Mouse (Mus musculus): ENCODE measurements around the gene Smg6. TPM values are rescaled to one million over a fixed set of nuclear protein-coding genes. Genes with fewer than 3 reads are reported as not detected.

Smg6 gene
- 15.2 TPM for polyA plus RNA-seq (2014; fragmentation: Illumina TruSeq; extraction: RNeasy Lipid Tissue Mini Kit (QIAGEN cat#74804); ENCODE audit: low read depth, low replicate concordance)

DNA sequence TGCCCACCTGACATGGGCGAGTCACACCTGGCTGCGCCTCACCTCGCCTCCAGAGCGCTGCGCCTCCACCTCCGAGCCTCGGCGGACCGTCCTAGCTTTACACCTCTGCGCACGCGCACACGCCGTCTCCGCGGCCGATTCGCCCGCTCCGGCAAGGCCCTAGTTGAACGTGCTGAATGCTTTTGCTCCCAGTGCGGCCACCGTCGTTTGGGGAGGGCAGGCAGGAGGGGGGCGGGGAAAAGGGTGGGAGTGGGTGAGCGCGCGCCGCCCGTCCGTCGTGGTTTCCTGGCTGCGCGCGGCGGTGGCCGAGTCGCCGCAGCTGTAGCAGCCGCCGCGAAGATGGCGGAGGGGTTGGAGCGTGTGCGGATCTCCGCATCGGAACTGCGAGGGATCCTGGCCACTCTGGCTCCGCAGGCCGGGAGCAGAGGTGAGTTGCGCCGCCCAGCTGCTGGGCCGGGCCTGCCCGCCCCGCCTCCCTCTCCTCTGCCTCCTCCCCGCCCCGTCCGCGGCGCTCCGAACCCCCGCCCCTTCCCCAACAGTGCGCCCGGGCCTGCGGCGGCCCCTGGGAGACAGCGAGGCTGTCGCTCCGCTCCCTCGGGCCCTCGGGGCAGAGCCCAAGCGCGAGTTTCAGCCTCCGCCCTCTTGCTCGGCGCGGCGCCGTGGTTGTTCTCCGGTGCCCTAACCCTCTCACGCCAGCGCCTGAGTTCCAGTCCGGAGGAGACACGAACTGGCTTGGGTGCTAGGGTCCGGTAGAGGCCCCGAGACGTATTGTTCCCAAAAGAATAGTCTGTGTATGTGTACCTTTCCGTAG is at the start of gene Smg6, which contains the start of gene Srr:
Gene Smg6 (plus strand): TSS at position 247 of the 811 bp plus-strand sequence.
Gene Srr (minus strand): TSS at position 372 of the 811 bp plus-strand sequence.

DNA sequence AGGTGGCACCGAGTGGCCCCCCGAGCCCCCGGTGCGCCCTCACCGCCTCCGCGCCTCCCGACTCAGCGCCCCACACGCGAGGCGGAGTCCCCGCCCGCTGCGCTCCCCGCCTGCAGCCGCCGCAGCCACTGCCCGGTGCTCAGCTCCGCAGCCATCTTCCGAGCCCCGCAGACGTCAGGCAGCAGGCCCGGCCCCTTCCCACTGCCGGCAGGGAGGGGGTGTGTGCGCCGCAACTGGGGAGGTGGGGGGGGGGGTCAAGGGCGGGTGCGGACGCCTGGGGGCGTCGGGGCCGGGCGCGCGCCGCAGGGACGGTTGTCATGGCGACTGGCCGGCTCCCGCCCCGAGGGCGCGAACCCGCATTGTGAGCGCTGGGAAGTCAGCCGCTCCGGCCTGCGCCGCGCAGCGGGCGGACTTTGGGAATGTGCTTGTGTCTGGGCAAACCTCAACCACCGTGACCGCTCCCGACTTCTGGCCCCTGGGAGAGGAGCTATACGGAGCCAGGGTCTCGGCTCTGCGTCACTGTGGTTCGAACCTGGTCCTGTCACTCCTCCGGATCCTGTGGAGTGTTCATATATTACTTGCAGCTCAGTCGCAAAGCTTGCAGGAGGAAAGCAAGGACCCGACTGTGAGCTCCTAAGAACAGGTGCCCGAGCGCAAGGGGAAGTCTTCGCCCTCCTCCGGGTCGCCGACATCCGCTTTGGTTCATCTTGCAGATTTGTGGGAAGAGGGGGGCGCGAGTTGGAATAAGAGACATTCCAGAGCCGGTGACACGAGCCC is 28.5 kb upstream of the Smg6 start, which contains the start of gene Sgsm2:
Gene Sgsm2 (minus strand): TSS at position 160 of the 777 bp plus-strand sequence.

GRCm38 (mm10) chr11:74897678-74898516 is 27.7 kb upstream of the Smg6 start, which contains the start of gene Tsr1:
Gene Tsr1 (plus strand): TSS chr11:74898071.

GRCm38 (mm10) chr11:75169405-75170080 is 243.9 kb downstream of the Smg6 start, which contains the start of gene Hic1:
Gene Hic1 (minus strand): TSS chr11:75169519.

GRCm38 (mm10) chr11:75178672-75179208 is 253.1 kb downstream of the Smg6 start, which contains the start of gene Ovca2:
Gene Ovca2 (minus strand): TSS chr11:75178835.

GRCm38 (mm10) chr11:75190905-75191441 is 265.4 kb downstream of the Smg6 start, which contains the start of gene Dph1:
Gene Dph1 (minus strand): TSS chr11:75191241.

GRCm38 (mm10) chr11:75193256-75194071 is 267.8 kb downstream of the Smg6 start, which contains the start of gene Rtn4rl1:
Gene Rtn4rl1 (plus strand): TSS chr11:75193783.

Other genes with a start within 250 kb of the Smg6 start
- 122 TPM for gene Pafah1b1, start 201.2 kb upstream of the Smg6 start, polyA plus RNA-seq (2014; fragmentation: Illumina TruSeq; extraction: RNeasy Lipid Tissue Mini Kit (QIAGEN cat#74804); ENCODE audit: low read depth, low replicate concordance)
- gene Mettl16, start 155.0 kb upstream of the Smg6 start, polyA plus RNA-seq (2014; fragmentation: Illumina TruSeq; extraction: RNeasy Lipid Tissue Mini Kit (QIAGEN cat#74804); ENCODE audit: low read depth, low replicate concordance) = 13.6 TPM
- 7.2 TPM for gene Mnt, start 94.9 kb upstream of the Smg6 start, polyA plus RNA-seq (2014; fragmentation: Illumina TruSeq; extraction: RNeasy Lipid Tissue Mini Kit (QIAGEN cat#74804); ENCODE audit: low read depth, low replicate concordance)
- 6.0 TPM for gene Sgsm2, start 28.8 kb upstream of the Smg6 start, polyA plus RNA-seq (2014; fragmentation: Illumina TruSeq; extraction: RNeasy Lipid Tissue Mini Kit (QIAGEN cat#74804); ENCODE audit: low read depth, low replicate concordance)
- gene Tsr1, start 27.8 kb upstream of the Smg6 start, polyA plus RNA-seq (2014; fragmentation: Illumina TruSeq; extraction: RNeasy Lipid Tissue Mini Kit (QIAGEN cat#74804); ENCODE audit: low read depth, low replicate concordance) = 17.0 TPM
- 23.9 TPM for gene Srr, start 125 bp downstream of the Smg6 start, polyA plus RNA-seq (2014; fragmentation: Illumina TruSeq; extraction: RNeasy Lipid Tissue Mini Kit (QIAGEN cat#74804); ENCODE audit: low read depth, low replicate concordance)
- 11.8 TPM for gene Hic1, start 243.7 kb downstream of the Smg6 start, polyA plus RNA-seq (2014; fragmentation: Illumina TruSeq; extraction: RNeasy Lipid Tissue Mini Kit (QIAGEN cat#74804); ENCODE audit: low read depth, low replicate concordance)

All from heart, adult 10 weeks (tissue).